Mouse (Mus musculus): Measurements from ENCODE around the gene Gpr142.

- no peak for TF ChIP-seq CTCF (IDR thresholded peaks at IDR 0.05; ENCODE audit: extremely low read depth, insufficient read length, insufficient replicate concordance, low read depth, low read length)
- no peak for TF ChIP-seq POLR2A (IDR thresholded peaks at IDR 0.05; ENCODE audit: low read depth, low read length)
These were observed 55.9 kb downstream of the Gpr142 start for GRCm38 (mm10) chr11:114854581-114854980.
